Mouse (Mus musculus) forebrain, embryonic 13.5 days (tissue): ENCODE results near the gene Sptbn2. TPM values are rescaled to one million over a fixed set of nuclear protein-coding genes. Genes with fewer than 3 reads are reported as not detected.

ENCODE experiments used
- ATAC-seq: fragments of 200-750 bp; cut with Nextera tagmentation; 2 replicates; pipeline ENCODE4 v1.8.0; 2017
- H3K27ac ChIP-seq: fragments of 300-500 bp; sonication (generic); 2 replicates; pipeline ENCODE4 v1.5.1; 2015; ENCODE audit warnings: inconsistent platforms, mild to moderate bottlenecking, moderate library complexity
- H3K27me3 ChIP-seq: fragments of 300-500 bp; sonication (generic); 2 replicates; pipeline ENCODE4 v1.6.1; 2015; ENCODE audit warnings: mild to moderate bottlenecking, inconsistent platforms
- H3K36me3 ChIP-seq: fragments of 300-500 bp; sonication (generic); 2 replicates; pipeline ENCODE4 v1.6.1; 2015; ENCODE audit warnings: mild to moderate bottlenecking, inconsistent platforms; ENCODE audit not compliant: poor library complexity, severe bottlenecking
- H3K4me1 ChIP-seq: fragments of 300-500 bp; sonication (generic); 2 replicates; pipeline ENCODE4 v1.6.1; 2015; ENCODE audit warnings: inconsistent platforms
- H3K4me2 ChIP-seq: fragments of 300-500 bp; sonication (generic); 2 replicates; pipeline ENCODE4 v1.6.1; 2015; ENCODE audit warnings: inconsistent platforms, mild to moderate bottlenecking, moderate library complexity
- H3K4me3 ChIP-seq: fragments of 300-500 bp; sonication (generic); 2 replicates; pipeline ENCODE4 v1.5.1; 2015; ENCODE audit warnings: mild to moderate bottlenecking, inconsistent platforms
- H3K9ac ChIP-seq: fragments of 300-500 bp; sonication (generic); 2 replicates; pipeline ENCODE4 v1.6.1; 2015; ENCODE audit warnings: mild to moderate bottlenecking, inconsistent platforms
- H3K9me3 ChIP-seq: fragments of 300-500 bp; sonication (generic); replicated peaks from 2 replicates; pipeline ENCODE4 v1.6.1; 2016; ENCODE audit warnings: inconsistent platforms
- WGBS: fragments of 180-500 bp; shearing (Covaris S2); methylation state at CpG from one replicate; pipeline ENCODE4 v1.1.7; 2015; 5-methylcytosine and 5-hydroxymethylcytosine counted together
- polyA plus RNA-seq: library from polyadenylated mRNA; unstranded; fragments of >200 nt; fragmentation: Nextera tagmentation; extraction: Ambion mirVana; gene quantifications from 2 replicates; pipeline ENCODE4 v1.2.1, GENCODE M21; 2015

Gene Sptbn2
- polyA plus RNA-seq, 1 experiment from 2014 or later, result 18.1 TPM

GRCm38 (mm10) chr19:4733052-4733451 is 22.1 kb downstream of the Sptbn2 start:
- no peak for ATAC-seq
- WGBS, result 93% methylated on average over 3 of the region's 3 CpGs
- Histone ChIP-seq H3K9ac (no peak overlapping the region), H3K27me3 (no peaks in the 10 kb centered on the region), H3K4me3 (no peak overlapping the region), H3K36me3 (peaks cover 88% of the 10 kb centered on the region), H3K4me1 (no peaks in the 10 kb centered on the region), H3K27ac (no peak overlapping the region), H3K9me3 (no peaks in the 10 kb centered on the region), H3K4me2 (no peak overlapping the region)

GRCm38 (mm10) chr19:4737866-4738265 is 26.9 kb downstream of the Sptbn2 start:
- Histone ChIP-seq H3K4me3 (no peak overlapping the region), H3K4me1 (no peaks in the 10 kb centered on the region), H3K27ac (no peak overlapping the region), H3K9me3 (no peaks in the 10 kb centered on the region), H3K4me2 (no peak overlapping the region), H3K27me3 (no peaks in the 10 kb centered on the region), H3K36me3 (peaks cover 91% of the 10 kb centered on the region), H3K9ac (no peak overlapping the region)
- 89% methylated on average over 13 of the region's 13 CpGs for WGBS
- ATAC-seq, result no peak

GRCm38 (mm10) chr19:4739053-4739452 is 28.1 kb downstream of the Sptbn2 start:
- no peaks in the 10 kb centered on the region for H3K9me3 ChIP-seq
- no peak overlapping the region for H3K4me3 ChIP-seq
- peaks cover 83% of the 10 kb centered on the region for H3K36me3 ChIP-seq
- no peak overlapping the region for H3K27ac ChIP-seq
- no peak overlapping the region for H3K4me2 ChIP-seq
- H3K9ac ChIP-seq, result no peak overlapping the region
- no peaks in the 10 kb centered on the region for H3K4me1 ChIP-seq
- no peak for ATAC-seq
- WGBS, result 94% methylated on average over 11 of the region's 11 CpGs
- no peaks in the 10 kb centered on the region for H3K27me3 ChIP-seq

DNA sequence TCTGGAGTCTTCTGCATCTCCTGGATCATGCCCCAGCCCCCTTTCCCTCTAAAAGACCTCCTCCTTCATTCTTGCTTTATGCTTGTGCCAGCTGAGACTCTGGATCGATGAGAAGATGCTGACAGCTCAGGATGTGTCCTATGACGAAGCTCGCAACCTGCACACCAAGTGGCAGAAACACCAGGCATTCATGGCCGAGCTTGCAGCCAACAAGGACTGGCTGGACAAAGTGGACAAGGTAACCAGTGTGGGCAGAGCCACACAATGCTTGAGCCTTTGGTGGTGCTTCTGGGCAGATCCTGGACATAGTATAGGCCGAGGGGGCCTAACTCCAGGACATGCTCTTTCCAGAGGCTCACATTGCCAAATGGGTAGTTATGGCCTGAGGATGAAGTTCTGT is 28.8 kb downstream of the Sptbn2 start:
- ATAC-seq, result no peak
- 94% methylated on average over 5 of the region's 5 CpGs for WGBS
- Histone ChIP-seq H3K9ac (no peak overlapping the region), H3K4me1 (no peaks in the 10 kb centered on the region), H3K27me3 (no peaks in the 10 kb centered on the region), H3K36me3 (peaks cover 83% of the 10 kb centered on the region), H3K4me3 (no peak overlapping the region), H3K4me2 (no peak overlapping the region), H3K27ac (no peak overlapping the region), H3K9me3 (no peaks in the 10 kb centered on the region)

DNA sequence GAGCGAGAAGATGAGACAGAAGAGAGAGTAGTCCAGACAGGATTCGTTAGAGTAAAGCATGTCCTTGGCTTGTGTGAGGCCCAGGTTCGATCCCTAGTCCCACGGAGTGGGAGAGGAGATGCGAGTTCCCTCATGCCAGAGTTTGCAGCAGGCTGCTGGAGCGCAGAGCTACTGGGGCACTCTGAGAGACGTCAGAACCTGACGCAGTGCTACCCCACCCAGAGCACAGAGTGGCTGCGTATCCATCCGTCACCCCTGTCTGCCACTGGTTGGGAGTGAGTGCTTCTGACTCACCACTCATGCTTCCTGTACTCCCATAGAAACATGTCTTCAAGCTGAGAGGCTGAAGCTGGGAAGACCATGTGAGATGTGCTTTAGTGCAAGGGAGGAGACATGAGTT is 30.5 kb downstream of the Sptbn2 start:
- H3K27me3 ChIP-seq, result no peaks in the 10 kb centered on the region
- no peaks in the 10 kb centered on the region for H3K9me3 ChIP-seq
- no peak overlapping the region for H3K4me2 ChIP-seq
- H3K4me1 ChIP-seq, result no peaks in the 10 kb centered on the region
- H3K27ac ChIP-seq, result no peak overlapping the region
- 86% methylated on average over 10 of the region's 10 CpGs for WGBS
- no peak overlapping the region for H3K4me3 ChIP-seq
- peaks cover 87% of the 10 kb centered on the region for H3K36me3 ChIP-seq
- no peak for ATAC-seq
- H3K9ac ChIP-seq, result no peak overlapping the region

- H3K36me3 ChIP-seq, result peaks cover 87% of the 10 kb centered on the region
- H3K4me3 ChIP-seq, result no peak overlapping the region
- ATAC-seq, result no peak
Measured at GRCm38 (mm10) chr19:4742229-4742628, 31.3 kb downstream of the Sptbn2 start.

GRCm38 (mm10) chr19:4743524-4743923 is 32.6 kb downstream of the Sptbn2 start:
- Histone ChIP-seq H3K4me3 (no peak overlapping the region), H3K9ac (no peak overlapping the region), H3K27me3 (no peaks in the 10 kb centered on the region), H3K4me1 (no peaks in the 10 kb centered on the region), H3K9me3 (no peaks in the 10 kb centered on the region), H3K27ac (no peak overlapping the region), H3K36me3 (peaks cover 87% of the 10 kb centered on the region), H3K4me2 (no peak overlapping the region)
- ATAC-seq, result no peak
- WGBS, result 38% methylated on average over 5 of the region's 5 CpGs

More at GRCm38 (mm10) chr19:4742229-4742628, 31.3 kb downstream of the Sptbn2 start:
- Histone ChIP-seq H3K27ac (no peak overlapping the region), H3K9ac (no peak overlapping the region), H3K9me3 (no peaks in the 10 kb centered on the region), H3K27me3 (no peaks in the 10 kb centered on the region), H3K4me1 (no peaks in the 10 kb centered on the region), H3K4me2 (no peak overlapping the region)
- 93% methylated on average over 6 of the region's 6 CpGs for WGBS

DNA sequence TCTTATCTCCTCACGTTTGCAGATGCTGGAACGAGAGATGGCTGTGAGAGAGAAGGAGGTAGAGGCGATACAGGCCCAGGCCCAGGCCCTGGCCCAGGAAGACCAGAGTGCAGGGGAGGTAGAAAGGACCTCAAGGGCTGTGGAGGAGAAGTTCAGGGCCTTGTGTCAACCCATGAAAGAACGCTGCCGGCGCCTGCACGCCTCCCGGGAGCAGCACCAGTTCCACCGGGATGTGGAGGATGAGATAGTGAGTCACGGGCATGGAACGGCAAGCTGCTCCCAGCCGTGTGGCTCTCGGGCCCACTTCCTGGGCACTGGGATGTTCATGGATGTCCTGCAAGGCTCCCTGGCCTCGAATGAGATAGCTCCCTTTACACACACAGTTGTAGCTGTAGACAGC is 33.1 kb downstream of the Sptbn2 start:
- Histone ChIP-seq H3K4me1 (no peaks in the 10 kb centered on the region), H3K4me3 (no peak overlapping the region), H3K9me3 (no peaks in the 10 kb centered on the region), H3K36me3 (peaks cover 89% of the 10 kb centered on the region), H3K4me2 (no peak overlapping the region), H3K27ac (no peak overlapping the region), H3K9ac (peak overlapping the region; percentile 21; the same call in 1 of the 2 replicates), H3K27me3 (no peaks in the 10 kb centered on the region)
- 84% methylated on average over 14 of the region's 14 CpGs for WGBS
- no peak for ATAC-seq

GRCm38 (mm10) chr19:4745057-4745456 is 34.1 kb downstream of the Sptbn2 start:
- no peak overlapping the region for H3K27ac ChIP-seq
- H3K36me3 ChIP-seq, result peaks cover 89% of the 10 kb centered on the region
- no peak overlapping the region for H3K4me2 ChIP-seq
- no peaks in the 10 kb centered on the region for H3K4me1 ChIP-seq
- H3K27me3 ChIP-seq, result no peaks in the 10 kb centered on the region
- no peaks in the 10 kb centered on the region for H3K9me3 ChIP-seq
- H3K9ac ChIP-seq, result no peak overlapping the region
- no peak overlapping the region for H3K4me3 ChIP-seq
- no peak for ATAC-seq
- WGBS, result 70% methylated on average over 9 of the region's 9 CpGs

DNA sequence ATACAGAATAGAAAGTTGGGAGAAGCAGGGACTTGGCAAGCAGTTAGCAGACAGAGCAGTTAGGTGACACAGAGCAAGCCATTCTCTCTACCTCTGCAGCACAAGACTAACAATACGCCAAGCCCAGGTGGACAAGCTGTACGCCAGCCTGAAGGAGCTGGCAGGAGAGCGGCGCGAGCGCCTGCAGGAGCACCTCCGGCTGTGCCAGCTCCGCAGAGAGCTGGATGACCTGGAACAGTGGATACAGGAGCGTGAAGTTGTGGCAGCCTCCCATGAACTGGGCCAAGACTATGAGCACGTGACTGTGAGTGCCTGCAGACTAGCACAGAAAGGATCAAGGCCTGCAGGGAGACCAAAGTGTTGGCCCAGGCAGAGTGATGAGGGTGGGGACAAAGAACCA is 34.7 kb downstream of the Sptbn2 start:
- Histone ChIP-seq H3K4me1 (no peaks in the 10 kb centered on the region), H3K9ac (no peak overlapping the region), H3K4me2 (no peak overlapping the region), H3K4me3 (no peak overlapping the region), H3K9me3 (no peaks in the 10 kb centered on the region), H3K27me3 (no peaks in the 10 kb centered on the region), H3K36me3 (peaks cover 89% of the 10 kb centered on the region), H3K27ac (no peak overlapping the region)
- 91% methylated on average over 10 of the region's 10 CpGs for WGBS
- no peak for ATAC-seq

DNA sequence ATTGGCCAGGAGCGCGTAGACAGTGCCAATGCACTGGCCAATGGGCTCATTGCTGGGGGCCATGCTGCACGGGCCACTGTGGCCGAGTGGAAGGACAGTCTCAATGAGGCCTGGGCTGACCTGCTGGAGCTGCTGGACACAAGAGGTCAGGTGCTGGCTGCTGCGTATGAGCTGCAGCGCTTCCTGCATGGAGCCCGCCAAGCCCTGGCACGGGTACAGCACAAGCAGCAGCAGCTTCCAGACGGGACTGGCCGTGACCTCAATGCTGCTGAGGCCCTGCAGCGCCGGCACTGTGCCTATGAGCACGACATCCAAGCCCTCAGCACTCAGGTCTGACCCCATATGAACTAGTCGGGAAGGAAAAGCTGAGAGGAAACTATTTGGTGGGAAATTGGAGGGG is 35.6 kb downstream of the Sptbn2 start:
- 85% methylated on average over 14 of the region's 14 CpGs for WGBS
- peaks cover 89% of the 10 kb centered on the region for H3K36me3 ChIP-seq
- no peak overlapping the region for H3K27ac ChIP-seq
- no peaks in the 10 kb centered on the region for H3K27me3 ChIP-seq
- H3K4me2 ChIP-seq, result no peak overlapping the region
- no peak for ATAC-seq
- H3K9me3 ChIP-seq, result no peaks in the 10 kb centered on the region
- no peak overlapping the region for H3K9ac ChIP-seq
- H3K4me1 ChIP-seq, result no peaks in the 10 kb centered on the region
- H3K4me3 ChIP-seq, result no peak overlapping the region

DNA sequence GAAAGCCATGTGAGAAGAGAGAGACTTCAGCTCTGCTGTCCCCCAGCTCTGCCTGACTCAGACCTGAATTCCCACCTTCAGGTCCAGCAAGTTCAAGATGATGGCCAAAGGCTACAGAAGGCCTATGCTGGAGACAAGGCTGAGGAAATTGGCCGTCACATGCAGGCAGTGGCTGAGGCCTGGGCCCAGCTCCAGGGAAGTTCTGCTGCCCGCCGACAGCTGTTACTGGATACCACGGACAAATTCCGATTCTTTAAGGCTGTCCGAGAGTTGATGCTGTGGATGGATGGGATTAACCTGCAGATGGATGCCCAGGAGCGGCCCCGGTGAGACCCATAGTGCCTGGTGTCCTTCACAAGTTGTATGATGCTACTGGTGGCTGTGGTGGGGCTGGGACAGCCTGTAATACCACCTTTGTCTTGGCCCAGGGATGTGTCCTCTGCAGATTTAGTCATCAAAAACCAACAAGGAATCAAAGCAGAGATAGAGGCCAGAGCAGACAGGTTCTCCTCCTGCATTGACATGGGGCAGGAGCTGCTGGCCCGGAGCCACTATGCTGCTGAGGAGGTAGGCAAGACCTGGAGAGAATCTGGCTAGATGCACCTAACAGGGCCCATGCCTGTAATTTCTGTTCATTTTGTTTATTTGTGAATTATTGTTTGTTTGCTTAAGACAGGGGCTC is 36.8 kb downstream of the Sptbn2 start:
- Histone ChIP-seq H3K36me3 (peaks cover 91% of the 10 kb centered on the region), H3K4me2 (no peak overlapping the region), H3K9ac (no peak overlapping the region), H3K9me3 (no peaks in the 10 kb centered on the region), H3K27ac (no peak overlapping the region), H3K4me1 (no peaks in the 10 kb centered on the region), H3K27me3 (no peaks in the 10 kb centered on the region), H3K4me3 (no peak overlapping the region)
- ATAC-seq, result no peak
- WGBS, result 93% methylated on average over 9 of the region's 9 CpGs

DNA sequence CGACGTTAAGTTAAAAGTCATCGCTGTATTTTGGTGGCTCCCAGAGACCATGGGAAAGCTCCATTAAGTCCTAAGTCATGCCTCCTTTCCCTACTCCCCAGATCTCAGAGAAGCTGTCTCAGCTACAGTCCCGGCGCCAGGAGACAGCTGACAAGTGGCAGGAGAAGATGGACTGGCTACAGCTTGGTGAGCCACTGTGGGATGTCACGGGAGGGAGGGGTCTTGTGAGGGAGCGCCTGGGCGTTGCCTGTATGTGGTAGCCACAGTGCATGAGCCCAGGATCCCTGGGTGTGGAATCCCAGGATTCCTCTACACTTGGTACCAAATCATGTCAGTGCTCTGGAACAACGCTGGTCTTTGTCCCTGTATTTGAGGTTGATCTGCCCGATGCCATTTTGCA is 37.5 kb downstream of the Sptbn2 start:
- Histone ChIP-seq H3K4me1 (no peaks in the 10 kb centered on the region), H3K36me3 (peaks cover 94% of the 10 kb centered on the region), H3K27ac (no peak overlapping the region), H3K27me3 (no peaks in the 10 kb centered on the region), H3K4me2 (no peak overlapping the region), H3K9ac (no peak overlapping the region), H3K4me3 (no peak overlapping the region), H3K9me3 (no peaks in the 10 kb centered on the region)
- ATAC-seq, result no peak
- WGBS, result 93% methylated on average over 10 of the region's 10 CpGs
